Mouse (Mus musculus) small intestine, adult 2 months (tissue): ENCODE data around the gene Homez.

Source experiments
- CTCF ChIP-seq: fragments of 200-500 bp; IDR thresholded peaks from 2 replicates; pipeline ENCODE4 v1.5.1; 2012; ENCODE audit warnings: low read depth, mild to moderate bottlenecking, control low read depth, inconsistent platforms, low read length, moderate library complexity, mixed read lengths; ENCODE audit not compliant: insufficient replicate concordance, insufficient read length; ENCODE audit errors: extremely low read depth
- POLR2A ChIP-seq: fragments of 200-500 bp; IDR thresholded peaks from 2 replicates; pipeline ENCODE4 v1.6.1; 2012; ENCODE audit warnings: low read depth, mild to moderate bottlenecking, control low read depth, inconsistent platforms, low read length, moderate library complexity

DNA sequence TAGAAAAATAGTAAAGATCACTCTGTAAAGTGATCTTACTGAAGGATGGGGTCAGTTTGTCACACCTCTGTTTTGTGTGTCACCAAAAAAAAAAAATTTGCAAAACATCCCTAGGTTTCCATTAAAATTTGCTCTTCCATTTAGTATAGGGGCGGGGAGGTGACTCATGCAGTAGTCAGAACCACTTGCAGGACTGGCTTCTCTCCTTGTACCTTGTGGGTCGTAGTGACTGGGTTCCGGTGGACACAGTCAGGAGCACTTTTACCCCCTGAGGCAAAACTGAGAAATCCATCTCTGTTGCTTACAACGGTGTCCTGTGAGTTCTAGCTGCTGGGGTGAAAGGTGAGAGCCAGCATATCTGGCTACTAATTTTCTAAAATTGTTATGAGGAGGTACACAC lies 32.9 kb upstream of the Homez start:
- TF ChIP-seq POLR2A (no peak), CTCF (no peak)
